Mouse (Mus musculus): ENCODE results near the gene Fbxl22. TPM values are rescaled to one million over a fixed set of nuclear protein-coding genes. Genes with fewer than 3 reads are reported as not detected.
A peak's percentile ranks its signal among the peaks of the same experiment; 100 is the strongest.

Gene Fbxl22
- polyA plus RNA-seq, 1 experiment, result 0.74 TPM

- no peak for DNase-seq
- Histone ChIP-seq H3K4me1 (ENCODE audit: control insufficient read depth, insufficient read depth, low read length) (no peaks in the 10 kb centered on the region), H3K27ac (ENCODE audit: insufficient read depth, low read depth, low read length) (no peak overlapping the region), H3K27me3 (replicated peaks; ENCODE audit: control insufficient read depth, insufficient read depth, low read length) (no peaks in the 10 kb centered on the region), H3K4me3 (ENCODE audit: insufficient read depth, low read depth, low read length) (no peak overlapping the region), H3K36me3 (ENCODE audit: control insufficient read depth, insufficient read depth, low read length) (peaks cover 9% of the 10 kb centered on the region)
- 94% methylated on average over 3 of the region's 3 CpGs for WGBS
- TF ChIP-seq POLR2A (IDR thresholded peaks at IDR 0.05; ENCODE audit: low read depth, low read length) (no peak), CTCF (conservative IDR thresholded peaks at IDR 0.05; ENCODE audit: insufficient read depth, insufficient read length, low read depth, low read length) (no peak)
Observed at GRCm38 (mm10) chr9:66521595-66521994, 7.2 kb upstream of the Fbxl22 start.

GRCm38 (mm10) chr9:66520299-66520698 lies 5.9 kb upstream of the Fbxl22 start:
- Histone ChIP-seq H3K4me1 (ENCODE audit: control insufficient read depth, insufficient read depth, low read length) (no peaks in the 10 kb centered on the region), H3K36me3 (ENCODE audit: control insufficient read depth, insufficient read depth, low read length) (peaks cover 4% of the 10 kb centered on the region), H3K27me3 (replicated peaks; ENCODE audit: control insufficient read depth, insufficient read depth, low read length) (no peaks in the 10 kb centered on the region), H3K4me3 (ENCODE audit: insufficient read depth, low read depth, low read length) (no peak overlapping the region), H3K27ac (ENCODE audit: insufficient read depth, low read depth, low read length) (no peak overlapping the region)
- 90% methylated on average over 4 of the region's 4 CpGs for WGBS
- DNase-seq, result no peak
- TF ChIP-seq CTCF (conservative IDR thresholded peaks at IDR 0.05; ENCODE audit: insufficient read depth, insufficient read length, low read depth, low read length), result no peak
- TF ChIP-seq POLR2A (IDR thresholded peaks at IDR 0.05; ENCODE audit: low read depth, low read length), result no peak

GRCm38 (mm10) chr9:66518901-66519300 lies 4.5 kb upstream of the Fbxl22 start:
- Histone ChIP-seq H3K27ac (ENCODE audit: insufficient read depth, low read depth, low read length) (no peak overlapping the region), H3K27me3 (replicated peaks; ENCODE audit: control insufficient read depth, insufficient read depth, low read length) (no peaks in the 10 kb centered on the region), H3K4me1 (ENCODE audit: control insufficient read depth, insufficient read depth, low read length) (peaks cover 5% of the 10 kb centered on the region), H3K36me3 (ENCODE audit: control insufficient read depth, insufficient read depth, low read length) (peaks cover 4% of the 10 kb centered on the region; the same call in 1 of the 2 replicates), H3K4me3 (ENCODE audit: insufficient read depth, low read depth, low read length) (no peak overlapping the region)
- 56% methylated on average over 5 of the region's 5 CpGs for WGBS
- peak; percentile 49 for DNase-seq
- TF ChIP-seq CTCF (conservative IDR thresholded peaks at IDR 0.05; ENCODE audit: insufficient read depth, insufficient read length, low read depth, low read length) (no peak), POLR2A (IDR thresholded peaks at IDR 0.05; ENCODE audit: low read depth, low read length) (no peak)

GRCm38 (mm10) chr9:66518251-66518650 lies 3.9 kb upstream of the Fbxl22 start:
- H3K27ac ChIP-seq (ENCODE audit: insufficient read depth, low read depth, low read length), result no peak overlapping the region
- peaks cover 4% of the 10 kb centered on the region; the same call in 1 of the 2 replicates for H3K36me3 ChIP-seq (ENCODE audit: control insufficient read depth, insufficient read depth, low read length)
- no peak for TF ChIP-seq CTCF (conservative IDR thresholded peaks at IDR 0.05; ENCODE audit: insufficient read depth, insufficient read length, low read depth, low read length)
- no peak for TF ChIP-seq POLR2A (IDR thresholded peaks at IDR 0.05; ENCODE audit: low read depth, low read length)
- peaks cover 12% of the 10 kb centered on the region for H3K4me1 ChIP-seq (ENCODE audit: control insufficient read depth, insufficient read depth, low read length)
- WGBS, result 70% methylated on average over 5 of the region's 5 CpGs
- DNase-seq, result no peak
- no peaks in the 10 kb centered on the region for H3K27me3 ChIP-seq (replicated peaks; ENCODE audit: control insufficient read depth, insufficient read depth, low read length)
- H3K4me3 ChIP-seq (ENCODE audit: insufficient read depth, low read depth, low read length), result no peak overlapping the region

- no peak for DNase-seq
- WGBS, result 78% methylated on average over 10 of the region's 10 CpGs
- Histone ChIP-seq H3K36me3 (ENCODE audit: control insufficient read depth, insufficient read depth, low read length) (peaks cover 4% of the 10 kb centered on the region; the same call in 1 of the 2 replicates), H3K27ac (ENCODE audit: insufficient read depth, low read depth, low read length) (no peak overlapping the region), H3K4me1 (ENCODE audit: control insufficient read depth, insufficient read depth, low read length) (peaks cover 14% of the 10 kb centered on the region), H3K4me3 (ENCODE audit: insufficient read depth, low read depth, low read length) (no peak overlapping the region), H3K27me3 (replicated peaks; ENCODE audit: control insufficient read depth, insufficient read depth, low read length) (no peaks in the 10 kb centered on the region)
- no peak for TF ChIP-seq POLR2A (IDR thresholded peaks at IDR 0.05; ENCODE audit: low read depth, low read length)
- no peak for TF ChIP-seq CTCF (conservative IDR thresholded peaks at IDR 0.05; ENCODE audit: insufficient read depth, insufficient read length, low read depth, low read length)
Observed at GRCm38 (mm10) chr9:66517746-66518145, 3.4 kb upstream of the Fbxl22 start.

GRCm38 (mm10) chr9:66516296-66516940 lies 2.0 kb upstream of the Fbxl22 start:
- Histone ChIP-seq H3K27ac (ENCODE audit: insufficient read depth, low read depth, low read length) (no peak overlapping the region), H3K4me3 (ENCODE audit: insufficient read depth, low read depth, low read length) (no peak overlapping the region), H3K36me3 (ENCODE audit: control insufficient read depth, insufficient read depth, low read length) (peaks cover 4% of the 10 kb centered on the region; the same call in 1 of the 2 replicates), H3K4me1 (ENCODE audit: control insufficient read depth, insufficient read depth, low read length) (peaks cover 18% of the 10 kb centered on the region), H3K27me3 (replicated peaks; ENCODE audit: control insufficient read depth, insufficient read depth, low read length) (no peaks in the 10 kb centered on the region)
- no peak for DNase-seq
- TF ChIP-seq CTCF (conservative IDR thresholded peaks at IDR 0.05; ENCODE audit: insufficient read depth, insufficient read length, low read depth, low read length), result no peak
- TF ChIP-seq POLR2A (IDR thresholded peaks at IDR 0.05; ENCODE audit: low read depth, low read length), result no peak
- WGBS, result 80% methylated on average over 6 of the region's 6 CpGs

- Histone ChIP-seq H3K36me3 (ENCODE audit: control insufficient read depth, insufficient read depth, low read length) (peaks cover 4% of the 10 kb centered on the region; the same call in 1 of the 2 replicates), H3K4me3 (ENCODE audit: insufficient read depth, low read depth, low read length) (no peak overlapping the region), H3K27ac (ENCODE audit: insufficient read depth, low read depth, low read length) (no peak overlapping the region), H3K4me1 (ENCODE audit: control insufficient read depth, insufficient read depth, low read length) (peaks cover 18% of the 10 kb centered on the region), H3K27me3 (replicated peaks; ENCODE audit: control insufficient read depth, insufficient read depth, low read length) (no peaks in the 10 kb centered on the region)
- 94% methylated on average over 10 of the region's 10 CpGs for WGBS
- no peak for DNase-seq
- TF ChIP-seq CTCF (conservative IDR thresholded peaks at IDR 0.05; ENCODE audit: insufficient read depth, insufficient read length, low read depth, low read length) (no peak), POLR2A (IDR thresholded peaks at IDR 0.05; ENCODE audit: low read depth, low read length) (no peak)
Observed at GRCm38 (mm10) chr9:66515680-66516210, 1.4 kb upstream of the Fbxl22 start.
